ENCODE assay signal across 11 mouse cellular contexts in the genomic region with DNA sequence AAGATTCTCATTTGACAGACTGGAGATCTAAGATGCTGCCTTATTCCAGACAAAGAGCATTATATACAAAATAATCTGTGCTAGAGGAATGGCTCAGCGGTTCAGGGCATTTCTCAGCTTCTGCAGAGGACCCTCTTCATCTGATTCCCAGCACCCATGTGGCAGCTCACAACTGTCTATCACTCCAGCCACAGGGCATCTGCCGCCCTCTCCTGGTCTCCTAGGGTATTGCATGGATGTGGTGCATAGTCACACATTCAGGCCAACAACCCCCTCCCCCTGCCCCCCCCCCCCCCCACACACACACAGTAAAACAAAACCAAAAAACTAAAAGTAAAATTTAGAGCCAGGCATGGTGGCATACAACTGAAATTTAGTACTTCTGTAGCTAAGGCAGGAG.
DNase-seq lines count a peak whose midpoint lies in the region; TF ChIP-seq lines count a peak whose summit lies in the region.
"Had no signal": no experiment of that assay in that cellular context is flagged by ENCODE, and none has a peak within 500 bp of the region (broad histone marks: within the 10 kb centered on the region; RNA-seq: fewer than 3 reads in every experiment).

No protein-coding gene starts in this region.

- 0 out of 2 replicates have a peak, but pooled peaks have one; percentile 25 for TF ChIP-seq CTCF in lung, adult 2 months (IDR thresholded peaks at IDR 0.05; ENCODE audit: insufficient read depth, low read length)

- H3K4me1 ChIP-seq in lung, adult 2 months (ENCODE audit: control insufficient read depth, insufficient read depth, low read length) = peaks cover 2% of the 10 kb centered on the region; the same call in 1 of the 2 replicates

- 90% methylated on average over 2 of the region's 2 CpGs for WGBS in lung, adult 2 months

- TF ChIP-seq POLR2A in lung, adult 2 months (IDR thresholded peaks at IDR 0.05; ENCODE audit: borderline replicate concordance, extremely low read depth, low read depth, low read length) = no peak

- no peak overlapping the region for H3K4me3 ChIP-seq in lung, adult 2 months (replicated peaks; ENCODE audit: extremely low read depth, low read depth, low read length)
- H3K4me3 ChIP-seq: liver, embryonic 13.5 days had no signal

- DNase-seq in heart, adult 11 months = peak; percentile 88
- DNase-seq in heart, postnatal 14 days = no peak
- no peak for DNase-seq in lung, adult 2 months
- no peak for DNase-seq in lung, postnatal 25 days (ENCODE audit: low spot score)
- DNase-seq in R1 (ENCODE audit: low read depth, low spot score) = peak; percentile 45
- peak; percentile 25 for DNase-seq in testis, postnatal 14 days (ENCODE audit: low spot score)
- no peak for DNase-seq in left cerebral cortex, adult 8-10 months (ENCODE audit: low spot score in 2 of 2)
- no peak for DNase-seq in frontal cortex, postnatal 25 days (ENCODE audit: low spot score in 2 of 2)
- DNase-seq: kidney, adult 18-20 months; liver, embryonic 13.5 days; retina, postnatal 1 day had no signal

- intact Hi-C loops in heart, postnatal 14 days (cut with DNase I) = no loop called here

Comparison
In these comparisons a context has a peak if more than half of its experiments do, and no peak if none do; other contexts are left out.
1. DNase-seq: peak in heart, adult 11 months (single experiment), R1 (single experiment) and testis, postnatal 14 days (single experiment); none in heart, postnatal 14 days (0 of 2), lung, adult 2 months (single experiment), lung, postnatal 25 days (single experiment), left cerebral cortex, adult 8-10 months (0 of 2) and frontal cortex, postnatal 25 days (0 of 2).